Mouse (Mus musculus) hindbrain, embryonic 13.5 days (tissue): ENCODE data around the gene Olfr6. TPM values are rescaled to one million over a fixed set of nuclear protein-coding genes. Genes with fewer than 3 reads are reported as not detected.

Experiments
- polyA plus RNA-seq: library from polyadenylated mRNA; unstranded; fragments of >200 nt; fragmentation: Nextera tagmentation; extraction: Ambion mirVana; gene quantifications from 2 replicates; pipeline ENCODE4 v1.2.1, GENCODE M21; 2015

Olfr6 gene
- polyA plus RNA-seq, 1 experiment from 2014 or later = not detected

Other genes starting within 250 kb of the Olfr6 start
- gene Olfr695, start 247.5 kb downstream of the Olfr6 start, polyA plus RNA-seq = not detected in 2 replicates
- gene Olfr697, start 221.5 kb downstream of the Olfr6 start, polyA plus RNA-seq = not detected in 2 replicates
- gene Olfr698, start 208.5 kb downstream of the Olfr6 start, polyA plus RNA-seq = not detected in 2 replicates
- not detected in 2 replicates for gene Olfr699, start 170.7 kb downstream of the Olfr6 start, polyA plus RNA-seq
- not detected in 2 replicates for gene Olfr700, start 155.1 kb downstream of the Olfr6 start, polyA plus RNA-seq
- not detected in 2 replicates for gene Olfr701, start 149.8 kb downstream of the Olfr6 start, polyA plus RNA-seq
- gene Olfr702, start 130.0 kb downstream of the Olfr6 start, polyA plus RNA-seq = not detected in 2 replicates
- gene Olfr703, start 120.6 kb downstream of the Olfr6 start, polyA plus RNA-seq = not detected in 2 replicates
- gene Olfr704, start 100.8 kb downstream of the Olfr6 start, polyA plus RNA-seq = not detected in 2 replicates
- gene Olfr705, start 87.0 kb downstream of the Olfr6 start, polyA plus RNA-seq = not detected in 2 replicates
- not detected in 2 replicates for gene Olfr706, start 75.8 kb downstream of the Olfr6 start, polyA plus RNA-seq
- not detected in 2 replicates for gene Olfr707, start 62.7 kb downstream of the Olfr6 start, polyA plus RNA-seq
- not detected in 2 replicates for gene Olfr1532-ps1, start 55.9 kb downstream of the Olfr6 start, polyA plus RNA-seq
- not detected in 2 replicates for gene Olfr709-ps1, start 31.7 kb downstream of the Olfr6 start, polyA plus RNA-seq
- not detected in 2 replicates for gene Olfr710, start 15.6 kb downstream of the Olfr6 start, polyA plus RNA-seq
- not detected in 2 replicates for gene Olfr711, start 11.5 kb upstream of the Olfr6 start, polyA plus RNA-seq
- not detected in 2 replicates for gene Olfr2, start 42.1 kb upstream of the Olfr6 start, polyA plus RNA-seq
- not detected in 2 replicates for gene Olfr713, start 67.2 kb upstream of the Olfr6 start, polyA plus RNA-seq
- gene Olfr714, start 107.0 kb upstream of the Olfr6 start, polyA plus RNA-seq = not detected in 2 replicates
- not detected in 2 replicates for gene Olfr17, start 129.3 kb upstream of the Olfr6 start, polyA plus RNA-seq
- not detected in 2 replicates for gene Olfr715b, start 146.4 kb upstream of the Olfr6 start, polyA plus RNA-seq
- not detected in 2 replicates for gene Olfr715, start 167.1 kb upstream of the Olfr6 start, polyA plus RNA-seq
- gene Olfr716, start 174.4 kb upstream of the Olfr6 start, polyA plus RNA-seq = not detected in 2 replicates
- not detected in 2 replicates for gene Nlrp14, start 203.1 kb upstream of the Olfr6 start, polyA plus RNA-seq
- gene Rbmxl2, start 245.5 kb upstream of the Olfr6 start, polyA plus RNA-seq = not detected in 2 replicates